Mouse (Mus musculus): ENCODE results near the gene 4932415D10Rik. TPM values are rescaled to one million over a fixed set of nuclear protein-coding genes. Genes with fewer than 3 reads are reported as not detected.

Gene 4932415D10Rik
- not detected in 2 replicates for polyA plus RNA-seq (2016; fragmentation: Nextera tagmentation; extraction: Ambion mirVana)

DNA sequence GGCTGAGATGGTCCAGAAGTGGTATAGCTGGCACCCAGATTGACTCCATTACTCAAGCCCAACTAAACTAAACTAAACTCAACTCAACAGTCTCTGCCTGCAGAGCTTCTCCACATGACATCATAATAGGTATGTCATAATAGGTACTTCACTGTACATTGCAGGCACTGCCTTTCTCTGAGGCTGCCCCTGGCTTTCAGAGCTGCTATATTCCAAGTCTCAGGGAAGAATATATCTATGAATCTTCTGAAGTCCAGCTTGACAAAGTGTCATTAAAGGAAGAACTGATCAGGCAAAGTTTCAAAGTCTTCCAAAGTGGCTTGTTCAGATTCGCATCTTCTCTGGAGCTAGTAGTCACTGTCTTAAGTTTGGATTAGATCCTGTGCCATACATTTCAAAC lies at the start of gene 4932415D10Rik:
Gene 4932415D10Rik (minus strand): TSS at position 101 of the 400 bp plus-strand sequence.
- H3K9ac ChIP-seq = no peak within 1 kb of the TSS
- no peak for ATAC-seq (ENCODE audit: low FRiP score)
- WGBS = 87% methylated on average over 1 of the region's 1 CpGs

GRCm38 (mm10) chr10:82361911-82362310 lies 45.5 kb upstream of the 4932415D10Rik start:
- H3K4me2 ChIP-seq = no peak overlapping the region
- 91% methylated on average over 9 of the region's 9 CpGs for WGBS
- no peak overlapping the region for H3K9ac ChIP-seq
- peaks cover 58% of the 10 kb centered on the region for H3K9me3 ChIP-seq
- no peak overlapping the region for H3K4me3 ChIP-seq (replicated peaks)
- H3K36me3 ChIP-seq (replicated peaks) = peaks cover 24% of the 10 kb centered on the region
- no peaks in the 10 kb centered on the region for H3K27me3 ChIP-seq
- H3K4me1 ChIP-seq = no peaks in the 10 kb centered on the region
- no peak overlapping the region for H3K27ac ChIP-seq
- ATAC-seq (ENCODE audit: low FRiP score) = no peak

More for the DNA sequence above, at the start of gene 4932415D10Rik:
- no peaks in the 10 kb centered on the region for H3K36me3 ChIP-seq (replicated peaks)
- no peak within 1 kb of the TSS for H3K27ac ChIP-seq
- H3K9me3 ChIP-seq = 0 out of 2 replicates have a peak, but pooled peaks cover 9% of the 10 kb centered on the region
- no peak within 1 kb of the TSS for H3K4me3 ChIP-seq (replicated peaks)
- no peaks in the 10 kb centered on the region for H3K27me3 ChIP-seq
- no peak within 1 kb of the TSS for H3K4me2 ChIP-seq
- no peaks in the 10 kb centered on the region for H3K4me1 ChIP-seq

DNA sequence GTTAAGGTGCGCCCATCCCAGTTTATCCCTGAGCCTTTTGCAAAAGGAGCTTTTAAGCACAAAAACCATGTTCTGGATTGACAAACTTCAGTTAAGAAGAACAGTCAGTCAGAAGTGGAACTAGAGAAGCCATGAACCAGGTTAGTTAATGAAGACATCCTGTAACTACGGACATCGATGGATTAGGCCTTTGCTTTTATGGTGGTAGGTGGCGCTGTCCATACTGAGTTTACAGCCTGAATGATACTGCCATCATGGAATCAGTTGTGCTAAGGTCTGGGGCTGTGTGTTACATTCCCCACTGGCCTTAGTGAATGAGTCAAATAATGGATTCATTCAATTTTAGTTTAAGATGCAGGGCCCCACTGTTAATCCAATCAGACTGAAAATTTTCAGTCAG lies 39.0 kb upstream of the 4932415D10Rik start:
- ATAC-seq (ENCODE audit: low FRiP score) = no peak
- Histone ChIP-seq H3K9me3 (peaks cover 16% of the 10 kb centered on the region), H3K4me3 (replicated peaks) (no peak overlapping the region), H3K27me3 (no peaks in the 10 kb centered on the region), H3K27ac (no peak overlapping the region), H3K9ac (no peak overlapping the region), H3K36me3 (replicated peaks) (peaks cover 4% of the 10 kb centered on the region; the same call in 1 of the 2 replicates), H3K4me2 (no peak overlapping the region), H3K4me1 (no peaks in the 10 kb centered on the region)
- WGBS = 96% methylated on average over 4 of the region's 4 CpGs

- Histone ChIP-seq H3K4me2 (peak within 1 kb of the TSS; percentile 55), H3K9me3 (peaks cover 15% of the 10 kb centered on the region), H3K27me3 (peaks cover 5% of the 10 kb centered on the region; the same call in 1 of the 2 replicates), H3K4me1 (no peaks in the 10 kb centered on the region), H3K4me3 (replicated peaks) (peak within 1 kb of the TSS; percentile 66), H3K36me3 (replicated peaks) (peaks cover 4% of the 10 kb centered on the region; the same call in 1 of the 2 replicates), H3K9ac (peak within 1 kb of the TSS; percentile 77), H3K27ac (peak within 1 kb of the TSS; percentile 95)
- 5% methylated on average over 34 of the region's 34 CpGs for WGBS
- peak; percentile 100 for ATAC-seq (ENCODE audit: low FRiP score)
These were observed 38.0 kb upstream of the 4932415D10Rik start, which contains the start of gene Gm4924 for GRCm38 (mm10) chr10:82354083-82355010. Gene Gm4924 (plus strand): TSS chr10:82354255.

DNA sequence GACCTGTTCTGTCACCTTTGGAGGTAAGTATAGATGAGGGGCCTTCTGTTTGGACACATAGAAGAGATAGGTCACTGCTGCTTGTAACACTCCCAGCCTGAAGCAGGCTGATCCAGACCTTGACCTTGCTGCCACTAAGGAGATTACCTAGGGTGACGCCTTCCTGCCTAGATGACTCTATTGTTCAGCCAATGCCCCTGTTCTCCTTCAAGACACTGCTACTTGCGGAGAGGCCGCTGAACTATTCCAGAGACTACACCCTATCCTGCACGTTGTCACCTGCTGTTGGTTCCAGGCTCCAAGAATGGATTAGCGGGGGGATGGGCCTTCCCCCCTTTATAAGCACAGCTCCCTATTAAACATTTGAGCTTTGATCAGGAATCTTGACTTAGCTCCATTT lies 13.4 kb upstream of the 4932415D10Rik start:
- Histone ChIP-seq H3K9ac (no peak overlapping the region), H3K27me3 (no peaks in the 10 kb centered on the region), H3K4me3 (replicated peaks) (no peak overlapping the region), H3K4me2 (no peak overlapping the region), H3K36me3 (replicated peaks) (no peaks in the 10 kb centered on the region), H3K9me3 (peaks cover 16% of the 10 kb centered on the region; the same call in 1 of the 2 replicates), H3K4me1 (no peaks in the 10 kb centered on the region), H3K27ac (no peak overlapping the region)
- ATAC-seq (ENCODE audit: low FRiP score) = no peak
- 83% methylated on average over 5 of the region's 5 CpGs for WGBS

DNA sequence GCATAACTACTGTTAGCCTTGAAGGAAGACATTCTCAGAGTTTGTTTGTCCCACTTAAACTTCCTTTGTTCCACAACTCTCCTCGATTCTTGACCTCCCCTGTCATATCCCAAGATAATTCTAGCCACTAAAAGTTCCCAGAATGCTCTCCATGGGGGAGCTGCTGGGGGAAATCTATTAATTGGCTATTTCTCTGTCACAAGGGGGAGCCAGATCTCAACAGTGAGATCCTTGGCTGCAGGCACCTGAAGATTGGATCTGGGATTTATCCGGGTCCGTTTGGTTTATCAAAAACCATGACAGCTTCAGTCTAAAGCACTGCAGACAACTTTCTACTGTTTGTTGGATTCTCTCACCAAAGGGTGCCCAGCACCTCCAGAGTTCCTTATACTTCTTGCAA lies 3.8 kb upstream of the 4932415D10Rik start:
- H3K9ac ChIP-seq = no peak overlapping the region
- no peak for ATAC-seq (ENCODE audit: low FRiP score)
- no peak overlapping the region for H3K4me3 ChIP-seq (replicated peaks)
- H3K27me3 ChIP-seq = no peaks in the 10 kb centered on the region
- 72% methylated on average over 3 of the region's 3 CpGs for WGBS
- no peak overlapping the region for H3K27ac ChIP-seq
- no peak overlapping the region for H3K4me2 ChIP-seq
- H3K4me1 ChIP-seq = no peaks in the 10 kb centered on the region
- H3K36me3 ChIP-seq (replicated peaks) = no peaks in the 10 kb centered on the region
- peaks cover 17% of the 10 kb centered on the region; the same call in 1 of the 2 replicates for H3K9me3 ChIP-seq

DNA sequence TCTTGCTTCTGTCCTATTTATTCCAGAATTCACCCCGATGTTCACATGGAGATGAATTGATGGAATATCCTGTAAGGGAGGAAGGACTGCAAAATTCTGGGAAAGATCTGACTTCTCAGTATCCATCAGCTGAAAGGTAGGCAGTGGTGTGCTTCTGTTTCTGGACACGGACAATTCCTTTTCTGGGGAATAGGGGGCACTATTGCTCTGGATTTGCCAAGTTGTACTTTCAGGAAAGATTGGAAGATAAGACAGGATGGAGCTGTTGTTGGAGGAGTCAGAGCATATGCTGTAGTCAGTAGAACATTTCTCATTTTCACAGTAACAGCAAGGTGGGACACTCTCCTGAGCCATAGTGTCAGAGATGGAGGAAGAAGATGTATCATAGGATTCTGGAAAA lies 19.9 kb downstream of the 4932415D10Rik start:
- Histone ChIP-seq H3K27ac (no peak overlapping the region), H3K4me3 (replicated peaks) (no peak overlapping the region), H3K27me3 (no peaks in the 10 kb centered on the region), H3K4me2 (no peak overlapping the region), H3K9ac (no peak overlapping the region), H3K4me1 (no peaks in the 10 kb centered on the region), H3K36me3 (replicated peaks) (no peaks in the 10 kb centered on the region), H3K9me3 (peaks cover 21% of the 10 kb centered on the region)
- no peak for ATAC-seq (ENCODE audit: low FRiP score)
- WGBS = 72% methylated on average over 2 of the region's 2 CpGs

GRCm38 (mm10) chr10:82257331-82257730 lies 59.1 kb downstream of the 4932415D10Rik start:
- Histone ChIP-seq H3K4me3 (replicated peaks) (no peak overlapping the region), H3K27ac (no peak overlapping the region), H3K4me2 (no peak overlapping the region), H3K36me3 (replicated peaks) (no peaks in the 10 kb centered on the region), H3K27me3 (no peaks in the 10 kb centered on the region), H3K4me1 (no peaks in the 10 kb centered on the region), H3K9me3 (no peaks in the 10 kb centered on the region), H3K9ac (no peak overlapping the region)
- ATAC-seq (ENCODE audit: low FRiP score) = no peak
- WGBS = 85% methylated on average over 2 of the region's 2 CpGs

DNA sequence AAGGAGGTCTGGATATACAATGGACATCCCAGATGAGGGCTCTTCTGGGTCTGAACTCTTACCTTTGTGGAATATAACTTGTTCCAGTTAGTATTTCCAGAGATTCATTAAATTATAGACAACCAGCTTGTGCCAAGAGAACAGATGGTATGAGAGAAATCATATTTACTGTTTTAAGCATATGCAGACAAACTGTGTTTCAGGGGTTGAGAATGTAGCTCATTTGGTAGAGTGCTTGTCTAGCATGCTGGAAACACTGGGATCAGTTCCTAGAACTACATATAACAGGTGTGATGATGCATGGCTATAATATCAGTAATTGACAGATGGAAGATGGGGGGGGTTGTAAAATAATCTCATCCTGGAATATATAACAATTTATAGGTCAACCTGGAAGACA lies 71.4 kb downstream of the 4932415D10Rik start:
- no peaks in the 10 kb centered on the region for H3K9me3 ChIP-seq
- H3K9ac ChIP-seq = no peak overlapping the region
- H3K4me3 ChIP-seq (replicated peaks) = no peak overlapping the region
- no peaks in the 10 kb centered on the region for H3K27me3 ChIP-seq
- no peak overlapping the region for H3K27ac ChIP-seq
- no peak for ATAC-seq (ENCODE audit: low FRiP score)
- peaks cover 4% of the 10 kb centered on the region; the same call in 1 of the 2 replicates for H3K4me1 ChIP-seq
- H3K36me3 ChIP-seq (replicated peaks) = no peaks in the 10 kb centered on the region
- H3K4me2 ChIP-seq = no peak overlapping the region

DNA sequence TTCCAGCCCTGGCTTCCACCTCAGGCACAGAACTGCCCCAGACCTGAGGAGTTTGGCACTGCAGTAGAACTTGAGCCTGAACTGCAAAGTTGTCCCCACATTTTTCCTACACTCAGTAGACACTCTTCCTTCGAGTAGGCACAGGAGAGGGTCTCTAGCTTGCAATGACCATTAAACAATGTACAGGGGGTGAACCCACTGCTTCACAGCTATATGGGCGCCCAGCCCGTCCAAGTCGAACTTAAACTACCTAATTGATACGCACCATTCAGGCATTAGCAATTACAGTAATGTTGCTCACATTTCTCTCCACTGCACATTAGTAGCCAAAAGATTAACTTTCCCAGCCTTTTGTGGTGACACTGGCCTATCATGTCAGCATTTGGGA lies 75.0 kb downstream of the 4932415D10Rik start:
- WGBS = 75% methylated on average over 5 of the region's 5 CpGs
- Histone ChIP-seq H3K36me3 (replicated peaks) (peaks cover 15% of the 10 kb centered on the region), H3K27ac (peak overlapping the region; percentile 89; the same call in 1 of the 2 replicates), H3K9me3 (peaks cover 25% of the 10 kb centered on the region), H3K4me1 (peaks cover 5% of the 10 kb centered on the region; the same call in 1 of the 2 replicates), H3K4me3 (replicated peaks) (peak overlapping the region; percentile 75), H3K27me3 (no peaks in the 10 kb centered on the region), H3K4me2 (peak overlapping the region; percentile 68), H3K9ac (no peak overlapping the region)
- no peak for ATAC-seq (ENCODE audit: low FRiP score)

DNA sequence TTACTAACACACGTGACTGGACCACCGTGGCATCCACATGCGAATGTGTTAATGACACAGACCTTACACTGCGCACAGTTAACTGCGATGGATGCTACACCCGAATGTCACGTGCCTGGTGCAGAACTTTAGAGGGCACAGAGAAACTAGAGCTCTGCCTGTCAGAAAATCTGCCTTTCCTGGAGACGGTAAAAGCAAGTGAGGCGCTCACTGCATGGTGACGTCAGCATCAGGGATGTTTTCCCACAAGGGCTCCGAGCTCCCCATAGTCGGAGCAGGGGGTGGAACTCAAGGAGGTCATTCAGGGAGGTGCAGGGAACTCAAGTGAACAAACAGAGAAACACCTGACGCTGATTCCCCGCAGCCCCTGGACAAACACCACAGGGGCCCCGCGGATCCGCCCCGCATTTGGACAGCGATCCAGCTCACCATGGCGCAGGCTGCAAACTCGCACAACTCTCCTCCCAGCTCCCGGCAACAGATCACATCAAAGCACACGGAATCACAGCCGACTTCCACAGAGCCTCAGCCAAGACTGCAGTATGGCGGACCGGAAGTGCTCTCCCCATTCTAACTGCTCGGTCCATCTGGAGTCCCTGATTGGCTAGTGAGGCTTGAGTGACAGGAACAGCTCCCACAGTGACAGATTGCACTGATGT lies 75.5 kb downstream of the 4932415D10Rik start, which contains the start of gene Zfp938:
Gene Zfp938 (minus strand): TSS at position 539 of the 659 bp plus-strand sequence.
- Histone ChIP-seq H3K4me2 (peak within 1 kb of the TSS; percentile 68), H3K27ac (peak within 1 kb of the TSS; percentile 89), H3K4me1 (peaks cover 5% of the 10 kb centered on the region; the same call in 1 of the 2 replicates), H3K27me3 (no peaks in the 10 kb centered on the region), H3K9me3 (peaks cover 30% of the 10 kb centered on the region), H3K4me3 (replicated peaks) (peak within 1 kb of the TSS; percentile 75), H3K9ac (peak within 1 kb of the TSS; percentile 78), H3K36me3 (replicated peaks) (peaks cover 21% of the 10 kb centered on the region)
- 5% methylated on average over 27 of the region's 27 CpGs for WGBS
- peak; percentile 100 for ATAC-seq (ENCODE audit: low FRiP score)
